Mouse (Mus musculus) limb, embryonic 12.5 days (tissue): ENCODE measurements around the gene Gm42421. TPM values are rescaled to one million over a fixed set of nuclear protein-coding genes. Genes with fewer than 3 reads are reported as not detected.

Source experiments
- ATAC-seq: fragments of 200-750 bp; cut with Nextera tagmentation; 2 replicates; pipeline ENCODE4 v1.8.0; 2017; ENCODE audit warnings: low read depth, moderate TSS enrichment; ENCODE audit not compliant: insufficient number of reproducible peaks, insufficient read depth, low FRiP score, low TSS enrichment
- H3K27ac ChIP-seq: fragments of 300-500 bp; sonication (generic); 2 replicates; pipeline ENCODE4 v1.5.1; 2016; ENCODE audit warnings: mild to moderate bottlenecking, moderate library complexity
- H3K27me3 ChIP-seq: fragments of 300-500 bp; sonication (generic); 2 replicates; pipeline ENCODE4 v1.6.1; 2016; ENCODE audit warnings: mild to moderate bottlenecking, moderate library complexity
- H3K36me3 ChIP-seq: fragments of 300-500 bp; sonication (generic); 2 replicates; pipeline ENCODE4 v1.6.1; 2016; ENCODE audit warnings: mild to moderate bottlenecking, moderate library complexity
- H3K4me1 ChIP-seq: fragments of 300-500 bp; sonication (generic); replicated peaks from 2 replicates; pipeline ENCODE4 v1.6.1; 2016
- H3K4me2 ChIP-seq: fragments of 300-500 bp; sonication (generic); 2 replicates; pipeline ENCODE4 v1.6.1; 2016; ENCODE audit warnings: mild to moderate bottlenecking, moderate library complexity
- H3K4me3 ChIP-seq: fragments of 300-500 bp; sonication (generic); replicated peaks from 2 replicates; pipeline ENCODE4 v1.5.1; 2016; ENCODE audit warnings: mild to moderate bottlenecking
- H3K9ac ChIP-seq: fragments of 300-500 bp; sonication (generic); replicated peaks from 2 replicates; pipeline ENCODE4 v1.6.1; 2016; ENCODE audit warnings: mild to moderate bottlenecking, moderate library complexity
- H3K9me3 ChIP-seq: fragments of 300-500 bp; sonication (generic); 2 replicates; pipeline ENCODE4 v1.6.1; 2016; ENCODE audit warnings: mild to moderate bottlenecking, moderate library complexity
- WGBS: fragments of 180-500 bp; shearing (Covaris S2); methylation state at CpG from one replicate; pipeline ENCODE4 v1.1.7; 2016; 5-methylcytosine and 5-hydroxymethylcytosine counted together
- polyA plus RNA-seq: library from polyadenylated mRNA; unstranded; fragments of >200 nt; fragmentation: Nextera tagmentation; extraction: Ambion mirVana; gene quantifications from 2 replicates; pipeline ENCODE4 v1.2.1, GENCODE M21; 2016

Gene Gm42421
- polyA plus RNA-seq: 1.0 and 1.1 TPM in 2 replicates

GRCm38 (mm10) chr5:143927875-143928274 is at the start of gene Gm42421:
Gm42421 (plus strand) TSS chr5:143928175.
- Histone ChIP-seq H3K4me3 (no peak within 1 kb of the TSS), H3K4me1 (no peaks in the 10 kb centered on the region), H3K27ac (no peak within 1 kb of the TSS), H3K9ac (no peak within 1 kb of the TSS), H3K27me3 (no peaks in the 10 kb centered on the region), H3K9me3 (no peaks in the 10 kb centered on the region), H3K36me3 (peaks cover 91% of the 10 kb centered on the region), H3K4me2 (no peak within 1 kb of the TSS)
- ATAC-seq: no peak
- WGBS: 94% methylated on average over 8 of the region's 8 CpGs

- H3K9ac ChIP-seq: no peak overlapping the region
- H3K27me3 ChIP-seq: no peaks in the 10 kb centered on the region
- no peaks in the 10 kb centered on the region for H3K4me1 ChIP-seq
- no peak overlapping the region for H3K4me2 ChIP-seq
- H3K4me3 ChIP-seq: no peak overlapping the region
- H3K9me3 ChIP-seq: 0 out of 2 replicates have a peak, but pooled peaks cover 4% of the 10 kb centered on the region
- H3K36me3 ChIP-seq: peaks cover 99% of the 10 kb centered on the region
- no peak for ATAC-seq
- H3K27ac ChIP-seq: no peak overlapping the region
- 95% methylated on average over 3 of the region's 3 CpGs for WGBS
Observed at GRCm38 (mm10) chr5:143885274-143885673, 42.7 kb upstream of the Gm42421 start.

GRCm38 (mm10) chr5:143890741-143891140 is 37.2 kb upstream of the Gm42421 start:
- 0 out of 2 replicates have a peak, but pooled peaks cover 3% of the 10 kb centered on the region for H3K9me3 ChIP-seq
- no peak overlapping the region for H3K4me2 ChIP-seq
- H3K4me3 ChIP-seq: no peak overlapping the region
- no peak for ATAC-seq
- no peak overlapping the region for H3K27ac ChIP-seq
- WGBS: 73% methylated on average over 6 of the region's 6 CpGs
- H3K4me1 ChIP-seq: no peaks in the 10 kb centered on the region
- peaks cover 85% of the 10 kb centered on the region for H3K36me3 ChIP-seq
- no peaks in the 10 kb centered on the region for H3K27me3 ChIP-seq
- no peak overlapping the region for H3K9ac ChIP-seq

GRCm38 (mm10) chr5:143892255-143892886 is 35.6 kb upstream of the Gm42421 start:
- peaks cover 82% of the 10 kb centered on the region for H3K36me3 ChIP-seq
- WGBS: 76% methylated on average over 9 of the region's 9 CpGs

GRCm38 (mm10) chr5:143893396-143893795 is 34.6 kb upstream of the Gm42421 start:
- no peak overlapping the region for H3K4me3 ChIP-seq
- H3K4me2 ChIP-seq: no peak overlapping the region
- ATAC-seq: no peak
- no peaks in the 10 kb centered on the region for H3K4me1 ChIP-seq
- H3K9ac ChIP-seq: no peak overlapping the region
- H3K27ac ChIP-seq: no peak overlapping the region
- WGBS: 78% methylated on average over 5 of the region's 5 CpGs
- peaks cover 82% of the 10 kb centered on the region for H3K36me3 ChIP-seq
- no peaks in the 10 kb centered on the region for H3K27me3 ChIP-seq
- no peaks in the 10 kb centered on the region for H3K9me3 ChIP-seq

More at GRCm38 (mm10) chr5:143892255-143892886, 35.6 kb upstream of the Gm42421 start:
- H3K9ac ChIP-seq: no peak overlapping the region
- H3K9me3 ChIP-seq: no peaks in the 10 kb centered on the region
- no peaks in the 10 kb centered on the region for H3K4me1 ChIP-seq
- ATAC-seq: no peak
- no peak overlapping the region for H3K27ac ChIP-seq
- no peaks in the 10 kb centered on the region for H3K27me3 ChIP-seq
- no peak overlapping the region for H3K4me2 ChIP-seq
- H3K4me3 ChIP-seq: no peak overlapping the region

GRCm38 (mm10) chr5:143897635-143898330 is 30.2 kb upstream of the Gm42421 start, which contains the start of gene Ankrd61:
Ankrd61 (minus strand) TSS chr5:143897685.
- Histone ChIP-seq H3K27me3 (no peaks in the 10 kb centered on the region), H3K36me3 (peaks cover 83% of the 10 kb centered on the region), H3K27ac (no peak within 1 kb of the TSS), H3K4me1 (no peaks in the 10 kb centered on the region), H3K9me3 (no peaks in the 10 kb centered on the region), H3K4me2 (no peak within 1 kb of the TSS), H3K9ac (no peak within 1 kb of the TSS), H3K4me3 (no peak within 1 kb of the TSS)
- 90% methylated on average over 14 of the region's 14 CpGs for WGBS
- no peak for ATAC-seq

- peaks cover 96% of the 10 kb centered on the region for H3K36me3 ChIP-seq
Observed at GRCm38 (mm10) chr5:143902111-143902510, 25.9 kb upstream of the Gm42421 start.

GRCm38 (mm10) chr5:143903813-143904212 is 24.2 kb upstream of the Gm42421 start:
- no peaks in the 10 kb centered on the region for H3K9me3 ChIP-seq
- H3K9ac ChIP-seq: no peak overlapping the region
- WGBS: 87% methylated on average over 4 of the region's 4 CpGs
- no peaks in the 10 kb centered on the region for H3K27me3 ChIP-seq
- ATAC-seq: no peak
- H3K4me3 ChIP-seq: no peak overlapping the region
- H3K4me1 ChIP-seq: peaks cover 9% of the 10 kb centered on the region
- H3K27ac ChIP-seq: no peak overlapping the region
- H3K4me2 ChIP-seq: no peak overlapping the region
- peaks cover 79% of the 10 kb centered on the region for H3K36me3 ChIP-seq

More at GRCm38 (mm10) chr5:143902111-143902510, 25.9 kb upstream of the Gm42421 start:
- Histone ChIP-seq H3K27ac (no peak overlapping the region), H3K9ac (no peak overlapping the region), H3K4me2 (no peak overlapping the region), H3K27me3 (no peaks in the 10 kb centered on the region), H3K4me3 (no peak overlapping the region), H3K4me1 (no peaks in the 10 kb centered on the region), H3K9me3 (no peaks in the 10 kb centered on the region)
- no peak for ATAC-seq
- 92% methylated on average over 3 of the region's 3 CpGs for WGBS

GRCm38 (mm10) chr5:143906429-143906828 is 21.5 kb upstream of the Gm42421 start:
- ATAC-seq: no peak
- H3K27ac ChIP-seq: no peak overlapping the region
- WGBS: 81% methylated on average over 8 of the region's 8 CpGs
- no peaks in the 10 kb centered on the region for H3K27me3 ChIP-seq
- H3K9ac ChIP-seq: no peak overlapping the region
- peaks cover 52% of the 10 kb centered on the region for H3K36me3 ChIP-seq
- no peak overlapping the region for H3K4me2 ChIP-seq
- H3K9me3 ChIP-seq: no peaks in the 10 kb centered on the region
- peaks cover 18% of the 10 kb centered on the region for H3K4me1 ChIP-seq
- H3K4me3 ChIP-seq: no peak overlapping the region

GRCm38 (mm10) chr5:143908926-143909325 is 19.0 kb upstream of the Gm42421 start:
- Histone ChIP-seq H3K36me3 (peaks cover 32% of the 10 kb centered on the region), H3K4me1 (peaks cover 18% of the 10 kb centered on the region), H3K9ac (peak overlapping the region; percentile 63), H3K27ac (peak overlapping the region; percentile 84), H3K27me3 (no peaks in the 10 kb centered on the region), H3K4me2 (peak overlapping the region; percentile 67), H3K4me3 (peak overlapping the region; percentile 75), H3K9me3 (no peaks in the 10 kb centered on the region)
- ATAC-seq: no peak
- 3% methylated on average over 9 of the region's 9 CpGs for WGBS
